ENCODE assay signal across 8 mouse cellular contexts in genomic region chr16:95769996-95770334, GRCm38 (mm10).
DNase-seq lines count a peak whose midpoint lies in the region; ATAC-seq and TF ChIP-seq lines count a peak whose summit lies in the region.
"Had no signal": no experiment of that assay in that cellular context is flagged by ENCODE, and none has a peak within 500 bp of the region (broad histone marks: within the 10 kb centered on the region; RNA-seq: fewer than 3 reads in every experiment).

No protein-coding gene starts in this region.

- 84% methylated on average over 5 of the region's 5 CpGs for WGBS in kidney, embryonic 14.5 days
- WGBS in limb, embryonic 13.5 days: 82% methylated on average over 5 of the region's 5 CpGs

- H3K27ac ChIP-seq in kidney, embryonic 14.5 days (ENCODE audit: low read depth, low read length): no peak overlapping the region
- peak overlapping the region; percentile 78 for H3K27ac ChIP-seq in MEL (ENCODE audit: control insufficient read depth, low read depth, low read length)
- no peak overlapping the region; the same call in 1 of the 2 replicates for H3K27ac ChIP-seq in limb, embryonic 13.5 days
- H3K27ac ChIP-seq: intestine, embryonic 15.5 days had no signal

- no peak overlapping the region for H3K4me3 ChIP-seq in kidney, embryonic 14.5 days (ENCODE audit: low read length)
- H3K4me3 ChIP-seq in E14TG2a.4 (replicated peaks; ENCODE audit: low read length): peak overlapping the region; percentile 74
- H3K4me3 ChIP-seq in MEL (ENCODE audit: control insufficient read depth in 1 of 2, insufficient read depth in 1 of 2, low read depth in 2 of 2, low read length in 2 of 2): peak overlapping the region; percentile 60 to 61; a peak in 3 of 4 replicates
- no peak overlapping the region for H3K4me3 ChIP-seq in limb, embryonic 13.5 days
- H3K4me3 ChIP-seq: intestine, embryonic 15.5 days had no signal

- TF ChIP-seq EP300 in MEL (IDR thresholded peaks at IDR 0.05; ENCODE audit: low read depth in 1 of 2, low read length in 2 of 2): no peak

- TF ChIP-seq RAD21 in MEL (IDR thresholded peaks at IDR 0.05; ENCODE audit: low read depth, low read length): no peak

- no peak overlapping the region for H3K4me2 ChIP-seq in kidney, embryonic 14.5 days (replicated peaks; ENCODE audit: low read depth, low read length)
- no peak overlapping the region for H3K4me2 ChIP-seq in limb, embryonic 13.5 days (replicated peaks)
- H3K4me2 ChIP-seq: intestine, embryonic 15.5 days had no signal

- H3K36me3 ChIP-seq in kidney, embryonic 14.5 days (ENCODE audit: control insufficient read depth, insufficient read depth, low read length): no peaks in the 10 kb centered on the region
- H3K36me3 ChIP-seq in E14TG2a.4 (ENCODE audit: insufficient read depth, low read length): peaks cover 4% of the 10 kb centered on the region; the same call in 1 of the 2 replicates
- H3K36me3 ChIP-seq in MEL (ENCODE audit: control insufficient read depth in 1 of 2, insufficient read depth in 2 of 2, low read length in 2 of 2): peaks cover 0 to 17% of the 10 kb centered on the region in 2 experiments; a peak in 2 of 4 replicates
- no peaks in the 10 kb centered on the region for H3K36me3 ChIP-seq in limb, embryonic 13.5 days
- H3K36me3 ChIP-seq: intestine, embryonic 15.5 days had no signal

- ATAC-seq in kidney, embryonic 14.5 days (ENCODE audit: low FRiP score, low TSS enrichment): peak; percentile 58
- peak; percentile 25 for ATAC-seq in limb, embryonic 13.5 days (ENCODE audit: low FRiP score, low read depth)
- no peak for ATAC-seq in erythroblast, adult 5-6 weeks (replicated peaks; ENCODE audit: low FRiP score, poor library complexity, severe bottlenecking)
- ATAC-seq: intestine, embryonic 15.5 days had no signal

- H3K9ac ChIP-seq in kidney, embryonic 14.5 days (ENCODE audit: low read depth, low read length): peak overlapping the region; percentile 12; the same call in 1 of the 2 replicates
- H3K9ac ChIP-seq in MEL (ENCODE audit: control insufficient read depth, low read depth, low read length, poor library complexity, severe bottlenecking): peak overlapping the region; percentile 71
- H3K9ac ChIP-seq in limb, embryonic 13.5 days: no peak overlapping the region
- H3K9ac ChIP-seq: intestine, embryonic 15.5 days had no signal

- no peak for DNase-seq in kidney, adult 18-20 months
- no peak for DNase-seq in MEL (ENCODE audit: low read depth, low spot score)
- no peak for DNase-seq in adrenal gland, adult 2 months

- no peaks in the 10 kb centered on the region for H3K27me3 ChIP-seq in kidney, embryonic 14.5 days (ENCODE audit: control insufficient read depth, insufficient read depth, low read length)
- H3K27me3 ChIP-seq in E14TG2a.4 (ENCODE audit: insufficient read depth, low read length) (no peaks in the 10 kb centered on the region), MEL (ENCODE audit: control insufficient read depth in 1 of 2, insufficient read depth in 2 of 2, low read length in 2 of 2) (no peaks in the 10 kb centered on the region)
- H3K27me3 ChIP-seq in limb, embryonic 13.5 days: no peaks in the 10 kb centered on the region
- H3K27me3 ChIP-seq: intestine, embryonic 15.5 days had no signal

- no peaks in the 10 kb centered on the region; the same call in 1 of the 2 replicates for H3K79me2 ChIP-seq in MEL (ENCODE audit: control insufficient read depth, insufficient read depth, low read length, poor library complexity)

- no peaks in the 10 kb centered on the region for H3K9me3 ChIP-seq in kidney, embryonic 14.5 days (ENCODE audit: control insufficient read depth, low read length)
- H3K9me3 ChIP-seq in E14TG2a.4 (ENCODE audit: low read length) (no peaks in the 10 kb centered on the region), MEL (replicated peaks; ENCODE audit: insufficient read depth, low read length) (no peaks in the 10 kb centered on the region)
- no peaks in the 10 kb centered on the region for H3K9me3 ChIP-seq in limb, embryonic 13.5 days
- H3K9me3 ChIP-seq: intestine, embryonic 15.5 days had no signal

- no peak for TF ChIP-seq POLR2A in MEL (IDR thresholded peaks at IDR 0.05; ENCODE audit: control insufficient read depth in 1 of 2, insufficient read depth in 1 of 2, low read depth in 1 of 2, low read length in 2 of 2, poor library complexity in 1 of 2)

- H3K4me1 ChIP-seq in kidney, embryonic 14.5 days (ENCODE audit: control insufficient read depth, insufficient read depth, low read length): peaks cover 10% of the 10 kb centered on the region
- H3K4me1 ChIP-seq in E14TG2a.4 (replicated peaks; ENCODE audit: low read depth, low read length) (peaks cover 95% of the 10 kb centered on the region), MEL (ENCODE audit: control insufficient read depth in 1 of 2, insufficient read depth in 2 of 2, low read length in 2 of 2) (peaks cover 13 to 35% of the 10 kb centered on the region in 2 experiments)
- peaks cover 19% of the 10 kb centered on the region for H3K4me1 ChIP-seq in limb, embryonic 13.5 days

- TF ChIP-seq CTCF in E14TG2a.4 (conservative IDR thresholded peaks at IDR 0.05; ENCODE audit: low read length): no peak
- no peak for TF ChIP-seq CTCF in MEL (IDR thresholded peaks at IDR 0.05 in 2 of 3, conservative IDR thresholded peaks at IDR 0.05 in 1 of 3; ENCODE audit: control insufficient read depth in 1 of 3, insufficient read depth in 1 of 3, low read depth in 2 of 3, low read length in 3 of 3, poor library complexity in 1 of 3, severe bottlenecking in 1 of 3)

TF ChIP-seq in MEL, 35 proteins besides CTCF, POLR2A, EP300 and RAD21:
- TF ChIP-seq MAZ (IDR thresholded peaks at IDR 0.05; ENCODE audit: low read depth, low read length) (no peak), SIN3A (IDR thresholded peaks at IDR 0.05; ENCODE audit: low read length) (0 out of 2 replicates have a peak, but pooled peaks have one; percentile 0)

Comparison
In these comparisons a context has a peak if more than half of its experiments do, and no peak if none do; other contexts are left out.
1. H3K4me3 ChIP-seq: peak in E14TG2a.4 (single experiment) and MEL (2 of 2); none in kidney, embryonic 14.5 days (single experiment) and limb, embryonic 13.5 days (single experiment).